Mouse (Mus musculus) midbrain, embryonic 10.5 days (tissue): ENCODE results near the gene Msx2. TPM values are rescaled to one million over a fixed set of nuclear protein-coding genes. Genes with fewer than 3 reads are reported as not detected.

ENCODE experiments used
- DNase-seq: peaks from one replicate; pipeline ENCODE4 v3.0.0-alpha.2; 2017; ENCODE audit warnings: low spot score
- H3K27ac ChIP-seq: fragments of 300-500 bp; sonication (generic); replicated peaks from 2 replicates; pipeline ENCODE4 v1.5.1; 2016; ENCODE audit warnings: mild to moderate bottlenecking
- H3K27me3 ChIP-seq: fragments of 300-500 bp; sonication (generic); 2 replicates; pipeline ENCODE4 v1.6.1; 2016; ENCODE audit warnings: low read depth, mild to moderate bottlenecking; ENCODE audit not compliant: poor library complexity, severe bottlenecking
- H3K36me3 ChIP-seq: fragments of 300-500 bp; sonication (generic); 2 replicates; pipeline ENCODE4 v1.6.1; 2016; ENCODE audit warnings: mild to moderate bottlenecking, moderate library complexity
- H3K4me1 ChIP-seq: fragments of 300-500 bp; sonication (generic); 2 replicates; pipeline ENCODE4 v1.6.1; 2016
- H3K4me3 ChIP-seq: fragments of 300-500 bp; sonication (generic); 2 replicates; pipeline ENCODE4 v1.5.1; 2016; ENCODE audit warnings: mild to moderate bottlenecking, moderate library complexity
- H3K9me3 ChIP-seq: fragments of 300-500 bp; sonication (generic); replicated peaks from 2 replicates; pipeline ENCODE4 v1.6.1; 2016; ENCODE audit warnings: mild to moderate bottlenecking
- WGBS: fragments of 180-500 bp; shearing (Covaris S2); methylation state at CpG from one replicate; pipeline ENCODE4 v1.1.7; 2016; 5-methylcytosine and 5-hydroxymethylcytosine counted together
- polyA plus RNA-seq: library from polyadenylated mRNA; unstranded; fragments of >200 nt; fragmentation: Nextera tagmentation; extraction: Ambion mirVana; gene quantifications from 2 replicates; pipeline ENCODE4 v1.2.1, GENCODE M21; 2016

Msx2 gene
- polyA plus RNA-seq, 1 experiment from 2014 or later: 18.3 TPM

DNA sequence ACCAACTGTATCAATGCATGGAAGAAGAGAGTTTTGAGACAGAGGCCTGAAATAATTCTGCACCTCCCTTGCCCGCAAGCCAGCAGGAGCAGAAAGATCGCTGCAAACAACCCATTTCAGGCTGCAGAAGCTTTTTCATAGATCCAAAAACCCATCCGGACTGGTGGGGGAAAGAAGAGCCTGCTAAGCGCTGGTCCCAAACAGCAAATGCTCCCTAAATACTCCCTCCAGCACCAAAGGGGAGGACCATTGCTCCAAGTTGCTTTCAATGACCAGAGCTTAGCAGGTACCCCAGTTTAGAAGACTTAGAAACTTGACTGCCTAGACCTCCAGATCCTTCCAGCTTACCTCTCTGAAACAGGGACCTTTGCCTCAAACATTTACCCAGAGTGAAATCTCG lies 1.1 kb upstream of the Msx2 start:
- no peak for DNase-seq
- H3K4me1 ChIP-seq: peaks cover 62% of the 10 kb centered on the region
- H3K9me3 ChIP-seq: no peaks in the 10 kb centered on the region
- 3% methylated on average over 5 of the region's 5 CpGs for WGBS
- no peaks in the 10 kb centered on the region for H3K36me3 ChIP-seq
- peaks cover 100% of the 10 kb centered on the region for H3K27me3 ChIP-seq
- H3K4me3 ChIP-seq: no peak overlapping the region
- no peak overlapping the region for H3K27ac ChIP-seq

DNA sequence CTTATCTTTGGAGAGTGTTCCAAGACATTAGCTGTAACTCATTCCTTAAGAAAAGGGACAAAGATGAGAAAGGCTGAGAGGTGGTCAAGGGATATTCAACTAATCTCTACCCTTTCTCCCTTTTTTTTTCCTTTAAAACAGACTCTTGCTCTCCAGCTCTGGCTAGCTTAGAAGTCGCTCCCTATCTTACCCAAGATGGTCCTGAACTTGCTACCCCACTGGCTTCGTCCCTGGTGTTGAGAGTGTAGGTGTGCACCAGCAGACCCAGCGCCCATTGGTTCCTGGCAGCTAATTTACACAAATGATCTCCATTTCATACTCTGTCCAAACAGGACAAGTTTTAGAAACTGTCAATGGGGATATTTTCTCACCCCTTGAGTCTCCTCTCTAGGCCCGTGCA lies 417 bp upstream of the Msx2 start:
- Histone ChIP-seq H3K27ac (no peak overlapping the region), H3K9me3 (no peaks in the 10 kb centered on the region), H3K36me3 (no peaks in the 10 kb centered on the region), H3K4me3 (no peak overlapping the region), H3K4me1 (peaks cover 66% of the 10 kb centered on the region), H3K27me3 (peaks cover 100% of the 10 kb centered on the region)
- 8% methylated on average over 4 of the region's 4 CpGs for whole genome bisulfite sequencing
- DNase-seq: no peak

DNA sequence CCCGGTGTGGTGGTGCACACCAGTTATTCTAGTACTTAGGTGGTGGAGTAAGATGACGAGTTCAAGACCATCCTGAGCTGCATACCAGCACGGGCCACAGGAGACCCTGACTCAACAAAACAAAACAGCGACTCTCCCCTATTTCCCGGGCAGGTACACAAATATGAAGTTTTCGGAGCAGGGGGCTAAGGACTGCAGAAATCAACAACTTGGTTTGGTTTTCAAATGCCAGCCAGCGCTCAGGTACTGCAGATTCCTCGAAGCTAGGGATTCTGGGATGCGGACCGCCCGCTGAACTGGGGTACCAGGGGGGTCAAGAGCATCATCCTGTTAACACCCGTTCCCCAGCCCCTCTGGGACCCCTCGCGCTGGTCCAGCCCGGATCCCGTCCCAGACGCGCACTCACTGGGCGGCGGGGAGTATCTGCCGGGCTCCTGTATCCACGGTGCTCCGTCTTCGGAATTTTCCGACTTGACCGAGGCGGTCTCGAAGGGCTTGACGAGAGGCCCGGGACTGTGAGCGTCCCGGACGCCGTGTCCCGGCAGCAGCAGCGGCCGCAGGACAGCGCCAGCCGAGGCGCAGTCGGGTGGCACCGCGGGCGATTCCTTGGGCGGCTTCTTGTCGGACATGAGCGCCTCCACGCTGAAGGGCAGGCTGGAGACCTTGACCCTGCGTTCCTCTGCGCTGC lies 804 bp downstream of the Msx2 start:
- H3K4me1 ChIP-seq: peaks cover 71% of the 10 kb centered on the region
- no peaks in the 10 kb centered on the region for H3K9me3 ChIP-seq
- peak overlapping the region; percentile 57 for H3K4me3 ChIP-seq
- H3K27ac ChIP-seq: peak overlapping the region; percentile 64; the same call in 1 of the 2 replicates
- H3K36me3 ChIP-seq: no peaks in the 10 kb centered on the region
- WGBS: under 1% methylated on average over 50 of the region's 50 CpGs
- DNase-seq: no peak
- peaks cover 100% of the 10 kb centered on the region for H3K27me3 ChIP-seq

DNA sequence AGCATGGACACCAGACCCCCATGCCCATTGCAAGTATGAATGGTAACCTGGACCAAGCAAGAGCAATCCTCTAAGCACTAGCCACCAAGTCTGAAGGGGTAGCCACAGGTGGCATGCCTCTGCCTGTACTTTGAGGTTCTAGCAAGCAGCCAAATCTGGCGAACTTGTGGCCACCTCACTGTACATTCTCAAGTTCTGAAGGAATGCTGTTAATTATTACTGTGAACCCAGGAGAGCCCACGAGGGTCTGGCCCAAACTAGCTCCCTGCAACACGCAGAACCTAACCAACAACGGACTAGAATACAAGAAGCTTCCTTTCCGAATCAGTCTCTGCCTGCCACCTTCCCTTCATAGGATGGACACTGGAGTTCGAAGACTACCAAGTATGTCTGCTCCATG lies 1.5 kb downstream of the Msx2 start:
- H3K4me1 ChIP-seq: peaks cover 70% of the 10 kb centered on the region
- peak; percentile 36 for DNase-seq
- H3K27me3 ChIP-seq: peaks cover 100% of the 10 kb centered on the region

DNA sequence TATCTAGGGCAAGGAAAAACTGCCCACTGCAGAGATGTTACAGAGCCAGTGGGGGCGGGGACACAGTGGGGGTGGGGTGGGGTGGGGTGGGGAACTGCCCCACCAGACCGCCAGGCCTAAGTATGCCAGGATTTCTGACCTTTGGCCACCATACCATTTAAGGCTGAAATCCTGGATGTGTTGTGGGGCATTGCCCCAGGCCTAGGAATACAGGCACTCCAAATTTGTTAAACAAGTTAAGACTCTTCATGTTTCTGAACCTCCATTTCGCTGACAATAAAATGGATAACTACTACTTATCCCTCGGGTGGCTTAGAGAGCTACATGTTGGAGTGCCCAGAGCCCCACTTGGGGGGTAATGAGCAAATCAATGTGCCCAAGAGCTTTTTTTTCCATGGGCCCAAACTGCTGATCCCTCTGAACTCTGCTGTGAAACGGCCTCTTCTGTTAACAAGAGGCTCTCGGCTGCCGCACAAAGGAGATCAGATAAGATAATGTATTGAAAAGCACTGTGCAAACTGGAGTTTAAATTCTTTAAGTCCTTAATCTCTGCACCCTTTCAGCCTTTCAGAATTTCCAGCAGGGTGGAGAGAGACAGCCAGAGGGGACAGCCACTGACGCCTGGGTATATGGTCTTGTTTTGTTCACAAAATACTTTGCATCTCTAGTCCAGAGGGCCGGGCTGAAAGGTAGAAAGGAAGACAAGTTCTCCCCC lies 2.3 kb downstream of the Msx2 start:
- no peak overlapping the region; the same call in 1 of the 2 replicates for H3K27ac ChIP-seq
- H3K4me1 ChIP-seq: peaks cover 70% of the 10 kb centered on the region
- H3K4me3 ChIP-seq: peak overlapping the region; percentile 57
- H3K9me3 ChIP-seq: no peaks in the 10 kb centered on the region
- WGBS: 2% methylated on average over 9 of the region's 9 CpGs
- no peaks in the 10 kb centered on the region for H3K36me3 ChIP-seq
- H3K27me3 ChIP-seq: peaks cover 100% of the 10 kb centered on the region
- DNase-seq: peak; percentile 50

More for the DNA sequence above, 1.5 kb downstream of the Msx2 start:
- Histone ChIP-seq H3K36me3 (no peaks in the 10 kb centered on the region), H3K9me3 (no peaks in the 10 kb centered on the region), H3K27ac (no peak overlapping the region; the same call in 1 of the 2 replicates), H3K4me3 (peak overlapping the region; percentile 57)
- WGBS: 4% methylated on average over 6 of the region's 6 CpGs

DNA sequence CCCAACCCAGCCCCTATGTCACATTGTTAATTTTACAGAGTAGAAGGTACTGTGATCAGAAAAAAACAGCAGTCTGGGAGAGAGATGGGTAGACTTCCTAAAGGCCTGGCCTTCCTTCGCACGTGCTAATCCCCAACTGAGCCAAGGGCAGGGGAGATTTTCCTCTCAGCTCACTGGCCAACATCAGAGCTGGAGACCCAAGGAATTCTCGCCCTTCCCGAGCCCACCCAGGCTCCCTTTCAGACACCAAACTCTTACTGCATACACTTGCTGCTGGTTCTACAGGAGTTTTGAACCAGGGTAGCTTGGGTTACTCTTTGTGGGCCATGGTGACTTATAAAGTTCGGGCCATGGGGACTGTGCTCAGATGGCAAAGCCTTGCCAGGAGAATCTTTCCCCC lies 3.1 kb downstream of the Msx2 start:
- Histone ChIP-seq H3K4me3 (peak overlapping the region; percentile 57), H3K9me3 (no peaks in the 10 kb centered on the region), H3K27ac (no peak overlapping the region), H3K36me3 (no peaks in the 10 kb centered on the region), H3K27me3 (peaks cover 100% of the 10 kb centered on the region), H3K4me1 (peaks cover 70% of the 10 kb centered on the region)
- 3% methylated on average over 5 of the region's 5 CpGs for WGBS
- DNase-seq: peak; percentile 33

DNA sequence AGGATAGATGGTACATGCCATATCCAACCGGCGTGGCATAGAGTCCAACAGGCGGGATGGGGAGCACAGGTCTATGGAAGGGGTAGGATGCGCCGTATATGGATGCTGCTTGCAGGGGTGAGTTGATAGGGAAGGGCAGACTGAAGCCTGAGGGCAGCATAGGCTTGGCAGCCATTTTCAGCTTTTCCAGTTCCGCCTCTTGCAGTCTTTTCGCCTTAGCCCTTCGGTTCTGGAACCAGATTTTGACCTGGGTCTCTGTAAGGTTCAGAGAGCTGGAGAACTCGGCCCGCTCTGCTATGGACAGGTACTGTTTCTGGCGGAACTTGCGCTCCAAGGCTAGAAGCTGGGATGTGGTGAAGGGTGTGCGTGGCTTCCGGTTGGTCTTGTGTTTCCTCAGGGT lies 4.7 kb downstream of the Msx2 start:
- no peak overlapping the region for H3K27ac ChIP-seq
- H3K4me3 ChIP-seq: 0 out of 2 replicates have a peak overlapping the region, but pooled peaks have one; percentile 3
- WGBS: 11% methylated on average over 14 of the region's 14 CpGs
- H3K27me3 ChIP-seq: peaks cover 100% of the 10 kb centered on the region
- H3K4me1 ChIP-seq: peaks cover 85% of the 10 kb centered on the region
- no peaks in the 10 kb centered on the region for H3K9me3 ChIP-seq
- peak; percentile 41 for DNase-seq
- H3K36me3 ChIP-seq: no peaks in the 10 kb centered on the region

DNA sequence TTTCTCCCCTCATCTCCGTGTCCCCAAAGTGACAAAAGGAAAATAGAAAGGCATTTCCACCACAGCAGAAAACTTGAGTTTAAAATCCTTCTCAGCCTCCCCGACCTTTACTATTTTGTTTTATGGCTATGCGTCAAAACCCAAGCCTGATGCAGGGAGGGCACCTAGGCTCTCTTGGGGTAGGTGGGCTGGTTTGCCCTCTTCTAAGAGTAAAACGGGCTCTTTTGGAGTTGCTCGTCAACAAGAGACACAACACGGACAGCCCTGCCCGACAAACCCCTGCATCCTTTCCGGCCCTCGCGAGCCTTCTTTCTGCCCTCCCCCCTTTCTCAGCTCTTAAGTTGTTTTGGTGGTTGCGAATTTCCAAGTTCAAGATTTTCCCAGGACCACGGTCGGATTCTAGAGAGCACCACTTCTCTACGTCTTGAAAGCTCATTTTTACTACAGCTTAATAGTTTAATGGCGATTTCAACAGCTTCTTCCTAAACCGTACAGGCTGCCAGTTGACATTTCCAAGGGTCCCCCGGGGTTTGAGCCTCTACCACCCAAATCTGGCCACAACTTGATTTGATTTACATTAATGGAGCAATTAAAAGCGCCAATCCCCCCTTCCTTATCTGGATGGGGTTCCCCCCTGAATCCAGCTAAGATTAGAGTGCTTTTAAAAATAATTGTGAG lies 6.5 kb downstream of the Msx2 start:
- peak; percentile 38 for DNase-seq
- peaks cover 100% of the 10 kb centered on the region for H3K27me3 ChIP-seq
- H3K9me3 ChIP-seq: no peaks in the 10 kb centered on the region
- WGBS: 2% methylated on average over 18 of the region's 18 CpGs
- peak overlapping the region; percentile 39 for H3K4me3 ChIP-seq
- H3K27ac ChIP-seq: no peak overlapping the region; the same call in 1 of the 2 replicates
- peaks cover 85% of the 10 kb centered on the region for H3K4me1 ChIP-seq
- no peaks in the 10 kb centered on the region for H3K36me3 ChIP-seq

DNA sequence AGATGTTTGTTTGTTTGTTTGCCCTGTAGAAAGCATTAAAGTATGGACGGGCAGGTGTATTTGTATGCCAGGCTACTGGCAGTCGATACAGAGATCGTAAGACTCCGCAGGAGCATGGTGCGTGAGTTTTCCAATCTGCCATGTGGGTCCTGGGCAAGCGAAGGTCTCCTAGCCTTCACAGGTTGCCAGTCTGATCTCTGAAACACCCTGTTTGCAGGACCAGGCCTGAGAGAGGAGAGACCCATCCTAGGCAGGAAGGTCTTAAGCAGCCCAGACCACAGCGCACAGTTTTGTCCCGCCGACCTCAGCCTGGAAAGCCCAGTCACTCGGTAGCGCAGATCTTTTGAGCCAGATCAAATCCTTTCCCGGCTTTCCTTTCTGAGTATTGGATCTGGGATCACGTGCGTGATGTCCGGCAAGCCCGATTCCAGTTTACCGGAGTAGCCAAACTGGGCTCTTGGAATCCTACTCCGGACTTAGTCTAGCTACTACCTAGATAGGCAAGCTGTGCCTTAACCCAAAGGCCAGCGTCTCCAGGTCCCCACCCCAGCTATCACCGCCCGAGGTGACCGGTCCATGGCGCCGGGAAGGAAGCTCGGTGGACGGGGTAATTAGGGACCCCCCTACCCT lies 7.6 kb downstream of the Msx2 start:
- H3K9me3 ChIP-seq: no peaks in the 10 kb centered on the region
- H3K27me3 ChIP-seq: peaks cover 100% of the 10 kb centered on the region
- peaks cover 80% of the 10 kb centered on the region for H3K4me1 ChIP-seq
- H3K27ac ChIP-seq: peak overlapping the region; percentile 61; the same call in 1 of the 2 replicates
- H3K4me3 ChIP-seq: peak overlapping the region; percentile 39
- DNase-seq: peak; percentile 67
- 1% methylated on average over 26 of the region's 26 CpGs for WGBS
- no peaks in the 10 kb centered on the region for H3K36me3 ChIP-seq

DNA sequence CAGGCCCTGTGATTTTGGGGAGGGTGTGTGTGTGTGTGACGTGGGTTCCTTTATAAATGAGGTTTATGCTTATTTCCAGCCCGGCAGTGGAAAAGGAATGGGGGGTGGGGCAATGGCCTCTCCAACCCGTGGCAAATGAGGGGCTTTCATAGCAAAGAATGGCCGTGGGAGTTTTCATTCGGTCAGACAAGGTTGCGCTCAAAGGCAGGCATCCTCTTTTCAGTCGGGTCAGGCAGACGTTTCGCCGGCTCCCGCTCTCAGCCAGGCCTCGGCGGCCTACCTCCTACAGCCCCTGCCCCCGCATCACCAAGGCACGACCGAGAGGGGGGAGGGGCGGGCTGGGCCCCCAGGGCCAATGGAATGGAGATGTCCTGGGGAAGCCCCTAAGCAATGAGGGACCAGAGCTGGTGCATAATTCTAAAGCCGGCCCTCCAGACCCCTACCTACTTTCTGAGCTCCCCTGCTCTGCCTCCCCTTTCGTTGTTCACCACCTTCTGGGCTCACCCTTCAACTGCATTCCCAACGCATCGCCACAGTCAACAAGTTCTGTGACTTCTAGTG lies 8.4 kb downstream of the Msx2 start:
- peak overlapping the region; percentile 39 for H3K4me3 ChIP-seq
- peaks cover 72% of the 10 kb centered on the region for H3K4me1 ChIP-seq
- H3K27me3 ChIP-seq: peaks cover 100% of the 10 kb centered on the region
- H3K9me3 ChIP-seq: no peaks in the 10 kb centered on the region
- WGBS: 0% methylated on average over 21 of the region's 21 CpGs
- peak; percentile 78 for DNase-seq
- peak overlapping the region; percentile 61; the same call in 1 of the 2 replicates for H3K27ac ChIP-seq
- H3K36me3 ChIP-seq: no peaks in the 10 kb centered on the region

DNA sequence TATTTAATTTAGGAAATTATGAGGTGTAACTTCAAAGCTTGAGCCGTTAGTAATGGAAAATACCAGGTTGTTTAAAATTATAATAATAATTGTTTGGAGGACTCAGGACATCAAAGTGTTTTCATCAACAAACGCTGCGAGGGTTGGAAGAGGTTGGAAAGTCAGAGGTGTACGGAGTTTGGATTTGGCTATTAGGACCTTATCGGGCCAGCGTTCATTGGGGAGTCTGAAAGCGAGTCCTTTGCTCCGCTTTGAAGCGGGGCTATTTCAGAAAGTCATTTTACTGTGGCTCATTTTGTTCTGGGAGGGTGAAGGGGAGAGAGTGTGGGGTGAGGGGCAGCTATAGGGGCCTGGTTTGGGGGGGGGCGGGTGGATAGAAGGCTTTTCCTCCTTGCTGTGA lies 8.9 kb downstream of the Msx2 start:
- H3K9me3 ChIP-seq: no peaks in the 10 kb centered on the region
- peaks cover 100% of the 10 kb centered on the region for H3K27me3 ChIP-seq
- H3K4me3 ChIP-seq: peak overlapping the region; percentile 39
- H3K27ac ChIP-seq: 0 out of 2 replicates have a peak overlapping the region, but pooled peaks have one; percentile 61
- no peaks in the 10 kb centered on the region for H3K36me3 ChIP-seq
- H3K4me1 ChIP-seq: peaks cover 66% of the 10 kb centered on the region
- DNase-seq: no peak
- WGBS: 3% methylated on average over 10 of the region's 10 CpGs

DNA sequence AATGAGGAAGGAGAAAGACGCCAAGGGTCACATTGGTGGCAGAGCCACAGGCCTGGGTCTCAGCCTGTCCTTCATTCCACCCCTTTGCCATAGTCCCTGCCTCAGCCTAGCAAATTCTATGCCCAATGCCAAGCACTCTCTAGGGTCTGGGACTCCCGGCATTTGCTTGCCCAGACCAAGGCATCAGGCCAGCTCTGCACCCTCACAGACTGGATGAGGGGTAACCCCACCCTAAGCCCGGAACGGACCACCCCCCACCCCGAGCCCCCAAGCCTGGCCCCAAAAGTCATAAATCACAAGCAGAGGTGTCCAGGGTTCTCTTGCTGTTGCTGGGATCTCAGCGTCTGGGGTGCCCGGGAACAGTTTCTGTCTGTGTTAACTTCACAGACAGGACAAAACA lies 9.8 kb downstream of the Msx2 start:
- peak overlapping the region; percentile 66 for H3K27ac ChIP-seq
- DNase-seq: peak; percentile 52
- H3K36me3 ChIP-seq: no peaks in the 10 kb centered on the region
- WGBS: under 1% methylated on average over 7 of the region's 7 CpGs
- peak overlapping the region; percentile 51 for H3K4me3 ChIP-seq
- H3K9me3 ChIP-seq: no peaks in the 10 kb centered on the region
- peaks cover 100% of the 10 kb centered on the region for H3K27me3 ChIP-seq
- H3K4me1 ChIP-seq: peaks cover 60% of the 10 kb centered on the region
